Mouse (Mus musculus) hindbrain, embryonic 13.5 days (tissue): ENCODE results near the gene Znrf2. TPM values are rescaled to one million over a fixed set of nuclear protein-coding genes. Genes with fewer than 3 reads are reported as not detected.

Experiments used
- ATAC-seq: fragments of 200-750 bp; cut with Nextera tagmentation; 2 replicates; pipeline ENCODE4 v1.8.0; 2017; ENCODE audit warnings: moderate TSS enrichment; ENCODE audit not compliant: low FRiP score
- H3K27ac ChIP-seq: fragments of 300-500 bp; sonication (generic); 2 replicates; pipeline ENCODE4 v1.5.1; 2015; ENCODE audit warnings: inconsistent platforms, mild to moderate bottlenecking, moderate library complexity
- H3K27me3 ChIP-seq: fragments of 300-500 bp; sonication (generic); 2 replicates; pipeline ENCODE4 v1.6.1; 2015; ENCODE audit warnings: mild to moderate bottlenecking, inconsistent platforms
- H3K36me3 ChIP-seq: fragments of 300-500 bp; sonication (generic); 2 replicates; pipeline ENCODE4 v1.6.1; 2015; ENCODE audit warnings: mild to moderate bottlenecking, inconsistent platforms
- H3K4me1 ChIP-seq: fragments of 300-500 bp; sonication (generic); replicated peaks from 2 replicates; pipeline ENCODE4 v1.6.1; 2015; ENCODE audit warnings: inconsistent platforms
- H3K4me2 ChIP-seq: fragments of 300-500 bp; sonication (generic); 2 replicates; pipeline ENCODE4 v1.6.1; 2015; ENCODE audit warnings: inconsistent platforms, mild to moderate bottlenecking, moderate library complexity
- H3K4me3 ChIP-seq: fragments of 300-500 bp; sonication (generic); 2 replicates; pipeline ENCODE4 v1.5.1; 2015; ENCODE audit warnings: mild to moderate bottlenecking, inconsistent platforms
- H3K9ac ChIP-seq: fragments of 300-500 bp; sonication (generic); 2 replicates; pipeline ENCODE4 v1.6.1; 2015; ENCODE audit warnings: mild to moderate bottlenecking, inconsistent platforms
- H3K9me3 ChIP-seq: fragments of 300-500 bp; sonication (generic); 2 replicates; pipeline ENCODE4 v1.6.1; 2016; ENCODE audit warnings: inconsistent platforms
- WGBS: fragments of 180-500 bp; shearing (Covaris S2); methylation state at CpG from one replicate; pipeline ENCODE4 v1.1.7; 2015; 5-methylcytosine and 5-hydroxymethylcytosine counted together
- polyA plus RNA-seq: library from polyadenylated mRNA; unstranded; fragments of >200 nt; fragmentation: Nextera tagmentation; extraction: Ambion mirVana; gene quantifications from 2 replicates; pipeline ENCODE4 v1.2.1, GENCODE M21; 2015

The Znrf2 gene
- polyA plus RNA-seq, 1 experiment from 2014 or later: 5.6 TPM

GRCm38 (mm10) chr6:54902547-54902946 lies 85.8 kb downstream of the Znrf2 start:
- no peaks in the 10 kb centered on the region for H3K9me3 ChIP-seq
- no peaks in the 10 kb centered on the region for H3K36me3 ChIP-seq
- no peaks in the 10 kb centered on the region for H3K4me1 ChIP-seq
- H3K9ac ChIP-seq: no peak overlapping the region
- 93% methylated on average over 2 of the region's 2 CpGs for WGBS
- no peak overlapping the region for H3K27ac ChIP-seq
- no peaks in the 10 kb centered on the region for H3K27me3 ChIP-seq
- no peak for ATAC-seq
- no peak overlapping the region for H3K4me3 ChIP-seq
- no peak overlapping the region for H3K4me2 ChIP-seq

GRCm38 (mm10) chr6:54906053-54907040 lies 89.6 kb downstream of the Znrf2 start:
- H3K4me2 ChIP-seq: no peak overlapping the region
- ATAC-seq: no peak
- no peaks in the 10 kb centered on the region for H3K36me3 ChIP-seq
- H3K4me1 ChIP-seq: no peaks in the 10 kb centered on the region
- 90% methylated on average over 10 of the region's 10 CpGs for WGBS
- no peaks in the 10 kb centered on the region for H3K9me3 ChIP-seq
- no peaks in the 10 kb centered on the region for H3K27me3 ChIP-seq
- no peak overlapping the region for H3K9ac ChIP-seq
- H3K4me3 ChIP-seq: no peak overlapping the region
- H3K27ac ChIP-seq: no peak overlapping the region

GRCm38 (mm10) chr6:54914977-54915376 lies 98.3 kb downstream of the Znrf2 start:
- Histone ChIP-seq H3K36me3 (no peaks in the 10 kb centered on the region), H3K4me2 (no peak overlapping the region), H3K27ac (no peak overlapping the region), H3K9me3 (no peaks in the 10 kb centered on the region), H3K27me3 (no peaks in the 10 kb centered on the region), H3K9ac (no peak overlapping the region), H3K4me1 (no peaks in the 10 kb centered on the region), H3K4me3 (no peak overlapping the region)
- ATAC-seq: no peak
- WGBS: 94% methylated on average over 4 of the region's 4 CpGs

GRCm38 (mm10) chr6:54916163-54916562 lies 99.4 kb downstream of the Znrf2 start:
- Histone ChIP-seq H3K4me1 (no peaks in the 10 kb centered on the region), H3K9ac (no peak overlapping the region), H3K36me3 (no peaks in the 10 kb centered on the region), H3K4me2 (no peak overlapping the region), H3K9me3 (no peaks in the 10 kb centered on the region), H3K27ac (no peak overlapping the region), H3K27me3 (no peaks in the 10 kb centered on the region), H3K4me3 (no peak overlapping the region)
- WGBS: 76% methylated on average over 4 of the region's 4 CpGs
- ATAC-seq: no peak

- Histone ChIP-seq H3K4me3 (no peak overlapping the region), H3K4me1 (no peaks in the 10 kb centered on the region), H3K9ac (no peak overlapping the region), H3K27ac (no peak overlapping the region), H3K4me2 (no peak overlapping the region), H3K36me3 (no peaks in the 10 kb centered on the region), H3K9me3 (no peaks in the 10 kb centered on the region), H3K27me3 (0 out of 2 replicates have a peak, but pooled peaks cover 2% of the 10 kb centered on the region)
- ATAC-seq: no peak
- WGBS: 85% methylated on average over 4 of the region's 4 CpGs
These were observed 100.2 kb downstream of the Znrf2 start for GRCm38 (mm10) chr6:54916941-54917340.

- H3K9me3 ChIP-seq: no peaks in the 10 kb centered on the region
- no peak for ATAC-seq
- 48% methylated on average over 4 of the region's 4 CpGs for WGBS
These were observed 100.8 kb downstream of the Znrf2 start for GRCm38 (mm10) chr6:54917523-54917922.

GRCm38 (mm10) chr6:54918521-54918920 lies 101.8 kb downstream of the Znrf2 start:
- Histone ChIP-seq H3K27me3 (0 out of 2 replicates have a peak, but pooled peaks cover 2% of the 10 kb centered on the region), H3K9me3 (no peaks in the 10 kb centered on the region), H3K4me1 (no peaks in the 10 kb centered on the region), H3K9ac (no peak overlapping the region), H3K27ac (no peak overlapping the region), H3K4me2 (no peak overlapping the region), H3K36me3 (no peaks in the 10 kb centered on the region), H3K4me3 (no peak overlapping the region)
- ATAC-seq: no peak
- WGBS: 90% methylated on average over 5 of the region's 5 CpGs

More at GRCm38 (mm10) chr6:54917523-54917922, 100.8 kb downstream of the Znrf2 start:
- Histone ChIP-seq H3K4me1 (no peaks in the 10 kb centered on the region), H3K4me3 (no peak overlapping the region), H3K9ac (no peak overlapping the region), H3K36me3 (no peaks in the 10 kb centered on the region), H3K4me2 (no peak overlapping the region), H3K27me3 (0 out of 2 replicates have a peak, but pooled peaks cover 2% of the 10 kb centered on the region), H3K27ac (no peak overlapping the region)

- H3K36me3 ChIP-seq: no peaks in the 10 kb centered on the region
- 0 out of 2 replicates have a peak, but pooled peaks cover 2% of the 10 kb centered on the region for H3K27me3 ChIP-seq
- H3K4me2 ChIP-seq: no peak overlapping the region
- no peak overlapping the region for H3K9ac ChIP-seq
- H3K9me3 ChIP-seq: no peaks in the 10 kb centered on the region
- WGBS: 96% methylated on average over 16 of the region's 16 CpGs
- no peak for ATAC-seq
- H3K27ac ChIP-seq: no peak overlapping the region
- H3K4me3 ChIP-seq: no peak overlapping the region
- H3K4me1 ChIP-seq: no peaks in the 10 kb centered on the region
These were observed 107.8 kb downstream of the Znrf2 start for GRCm38 (mm10) chr6:54924538-54924937.

- Histone ChIP-seq H3K4me2 (no peak overlapping the region), H3K9ac (peak overlapping the region; percentile 19; the same call in 1 of the 2 replicates), H3K9me3 (no peaks in the 10 kb centered on the region), H3K4me1 (no peaks in the 10 kb centered on the region), H3K27ac (no peak overlapping the region), H3K36me3 (no peaks in the 10 kb centered on the region), H3K4me3 (no peak overlapping the region), H3K27me3 (0 out of 2 replicates have a peak, but pooled peaks cover 2% of the 10 kb centered on the region)
- no peak for ATAC-seq
- WGBS: 73% methylated on average over 7 of the region's 7 CpGs
These were observed 109.2 kb downstream of the Znrf2 start for GRCm38 (mm10) chr6:54925736-54926440.

- H3K9ac ChIP-seq: no peak overlapping the region
- ATAC-seq: no peak
- H3K36me3 ChIP-seq: no peaks in the 10 kb centered on the region
- WGBS: 83% methylated on average over 2 of the region's 2 CpGs
- no peak overlapping the region for H3K4me3 ChIP-seq
- no peak overlapping the region for H3K4me2 ChIP-seq
- H3K27me3 ChIP-seq: no peaks in the 10 kb centered on the region
- no peaks in the 10 kb centered on the region for H3K9me3 ChIP-seq
- H3K4me1 ChIP-seq: no peaks in the 10 kb centered on the region
- H3K27ac ChIP-seq: no peak overlapping the region
These were observed 110.2 kb downstream of the Znrf2 start for GRCm38 (mm10) chr6:54926899-54927298.

- no peak overlapping the region for H3K9ac ChIP-seq
- WGBS: 90% methylated on average over 6 of the region's 6 CpGs
- no peaks in the 10 kb centered on the region for H3K36me3 ChIP-seq
- no peak overlapping the region for H3K27ac ChIP-seq
- no peak overlapping the region for H3K4me2 ChIP-seq
- no peaks in the 10 kb centered on the region for H3K4me1 ChIP-seq
- no peaks in the 10 kb centered on the region for H3K27me3 ChIP-seq
- no peaks in the 10 kb centered on the region for H3K9me3 ChIP-seq
- ATAC-seq: no peak
- H3K4me3 ChIP-seq: no peak overlapping the region
These were observed 111.2 kb downstream of the Znrf2 start for GRCm38 (mm10) chr6:54927946-54928345.

GRCm38 (mm10) chr6:54931641-54932040 lies 114.9 kb downstream of the Znrf2 start:
- no peaks in the 10 kb centered on the region for H3K4me1 ChIP-seq
- H3K4me3 ChIP-seq: no peak overlapping the region
- no peaks in the 10 kb centered on the region for H3K36me3 ChIP-seq
- no peaks in the 10 kb centered on the region for H3K9me3 ChIP-seq
- WGBS: 98% methylated on average over 4 of the region's 4 CpGs
- H3K27ac ChIP-seq: no peak overlapping the region
- H3K27me3 ChIP-seq: no peaks in the 10 kb centered on the region
- H3K9ac ChIP-seq: no peak overlapping the region
- no peak for ATAC-seq
- no peak overlapping the region for H3K4me2 ChIP-seq
